Mouse (Mus musculus): ENCODE measurements around the gene Dll3.

DNA sequence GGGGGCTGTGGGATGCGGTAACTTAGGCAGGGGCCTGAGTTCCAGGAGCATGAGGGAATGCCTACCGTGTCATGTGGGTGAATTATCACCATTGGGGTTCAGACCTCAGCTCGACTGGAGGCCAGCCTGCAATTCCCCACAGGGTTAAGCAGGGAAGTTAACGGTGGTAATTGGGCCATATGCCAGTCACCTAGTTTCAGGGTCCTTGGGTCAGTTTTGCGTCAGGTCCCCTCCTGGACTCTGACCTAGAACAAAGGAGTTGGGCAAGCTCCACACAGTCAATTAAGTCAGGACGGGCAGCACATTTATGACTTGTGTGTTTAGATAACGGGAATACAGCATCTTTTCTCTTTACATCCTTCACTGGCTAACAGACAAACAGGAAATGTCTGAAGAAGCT, 39.3 kb upstream of the Dll3 start:
- TF ChIP-seq FLI1 (IDR thresholded peaks at IDR 0.05; ENCODE audit: low read length) (no peak), GATA1 (IDR thresholded peaks at IDR 0.05; ENCODE audit: borderline replicate concordance, low read length) (no peak)
